Mouse (Mus musculus) forebrain, embryonic 15.5 days (tissue): Measurements from ENCODE around the gene Gm49342. TPM values are rescaled to one million over a fixed set of nuclear protein-coding genes. Genes with fewer than 3 reads are reported as not detected.
A peak's percentile ranks its signal among the peaks of the same experiment; 100 is the strongest.
"Not testable (repeated sequence)": the region's sequence is repeated elsewhere in the genome, so short reads cannot be mapped to it uniquely, and the experiment has no call there.

ENCODE experiments used
- ATAC-seq: fragments of 200-750 bp; cut with Nextera tagmentation; replicated peaks from 2 replicates; pipeline ENCODE4 v1.8.0; 2017; ENCODE audit warnings: mild to moderate bottlenecking, moderate TSS enrichment, moderate library complexity
- H3K27ac ChIP-seq: fragments of 300-500 bp; sonication (generic); replicated peaks from 2 replicates; pipeline ENCODE4 v1.5.1; 2015; ENCODE audit warnings: mild to moderate bottlenecking, inconsistent platforms
- H3K27me3 ChIP-seq: fragments of 300-500 bp; sonication (generic); 2 replicates; pipeline ENCODE4 v1.6.1; 2015; ENCODE audit warnings: inconsistent platforms
- H3K36me3 ChIP-seq: fragments of 300-500 bp; sonication (generic); 2 replicates; pipeline ENCODE4 v1.6.1; 2015; ENCODE audit warnings: mild to moderate bottlenecking, inconsistent platforms
- H3K4me1 ChIP-seq: fragments of 300-500 bp; sonication (generic); 2 replicates; pipeline ENCODE4 v1.6.1; 2015; ENCODE audit warnings: inconsistent platforms
- H3K4me2 ChIP-seq: fragments of 300-500 bp; sonication (generic); replicated peaks from 2 replicates; pipeline ENCODE4 v1.6.1; 2015; ENCODE audit warnings: mild to moderate bottlenecking, inconsistent platforms
- H3K4me3 ChIP-seq: fragments of 300-500 bp; sonication (generic); 2 replicates; pipeline ENCODE4 v1.5.1; 2015; ENCODE audit warnings: mild to moderate bottlenecking, inconsistent platforms
- H3K9ac ChIP-seq: fragments of 300-500 bp; sonication (generic); replicated peaks from 2 replicates; pipeline ENCODE4 v1.6.1; 2015; ENCODE audit warnings: mild to moderate bottlenecking, inconsistent platforms
- H3K9me3 ChIP-seq: fragments of 300-500 bp; sonication (generic); 2 replicates; pipeline ENCODE4 v1.6.1; 2016; ENCODE audit warnings: inconsistent platforms
- WGBS: fragments of 180-500 bp; shearing (Covaris S2); methylation state at CpG from one replicate; pipeline ENCODE4 v1.1.7; 2015; ENCODE audit warnings: mixed read lengths; 5-methylcytosine and 5-hydroxymethylcytosine counted together
- polyA plus RNA-seq: library from polyadenylated mRNA; unstranded; fragments of >200 nt; fragmentation: Nextera tagmentation; extraction: Ambion mirVana; gene quantifications from 2 replicates; pipeline ENCODE4 v1.2.1, GENCODE M21; 2015

The Gm49342 gene
- polyA plus RNA-seq, 1 experiment from 2014 or later: not detected

DNA sequence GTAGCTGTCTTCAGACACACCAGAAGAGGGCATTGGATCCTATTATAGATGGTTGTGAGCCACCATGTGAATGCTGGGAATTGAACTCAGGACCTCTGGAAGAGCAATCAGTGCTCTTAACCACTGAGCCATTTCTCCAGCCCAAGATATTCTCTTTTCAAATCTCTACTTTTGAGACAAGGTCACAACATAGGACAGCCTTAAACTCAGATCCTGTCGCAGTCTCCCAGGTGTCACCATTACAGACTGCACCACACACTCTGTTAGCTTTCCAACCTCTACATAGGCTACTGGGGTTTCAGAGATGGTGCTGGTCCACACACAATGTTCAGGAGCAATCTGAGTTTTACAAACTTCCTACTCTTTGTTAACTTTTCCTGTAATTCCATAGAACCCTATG lies 20.9 kb upstream of the Gm49342 start:
- not testable (repeated sequence) for H3K27ac ChIP-seq, ATAC-seq

GRCm38 (mm10) chr14:50924281-50925064 lies 19.8 kb upstream of the Gm49342 start, which contains the start of the genes Osgep and Apex1:
Gene Osgep, minus strand, starts transcription at chr14:50924893.
Gene Apex1, plus strand, starts transcription at chr14:50924968.
- WGBS: under 1% methylated on average over 57 of the region's 57 CpGs
- H3K27me3 ChIP-seq: no peaks in the 10 kb centered on the region
- peak within 1 kb of the TSS; percentile 91 for H3K4me2 ChIP-seq
- no peaks in the 10 kb centered on the region for H3K9me3 ChIP-seq
- H3K4me1 ChIP-seq: peaks cover 35% of the 10 kb centered on the region
- ATAC-seq: peak; percentile 95
- peak within 1 kb of the TSS; percentile 93 for H3K9ac ChIP-seq
- H3K27ac ChIP-seq: peak within 1 kb of the TSS; percentile 93
- peaks cover 35% of the 10 kb centered on the region for H3K36me3 ChIP-seq
- H3K4me3 ChIP-seq: peak within 1 kb of the TSS; percentile 95

More for the DNA sequence above, 20.9 kb upstream of the Gm49342 start:
- peaks cover 30% of the 10 kb centered on the region for H3K4me1 ChIP-seq
- H3K4me2 ChIP-seq: peak overlapping the region; percentile 91
- not testable (repeated sequence) for H3K27me3 ChIP-seq, H3K9me3 ChIP-seq
- peaks cover 32% of the 10 kb centered on the region for H3K36me3 ChIP-seq
- peak overlapping the region; percentile 93 for H3K9ac ChIP-seq
- WGBS: 80% methylated on average over 1 of the region's 1 CpGs
- peak overlapping the region; percentile 95 for H3K4me3 ChIP-seq

- Histone ChIP-seq H3K4me1 (peaks cover 42% of the 10 kb centered on the region), H3K27me3 (no peaks in the 10 kb centered on the region), H3K9me3 (no peaks in the 10 kb centered on the region), H3K36me3 (peaks cover 35% of the 10 kb centered on the region), H3K9ac (peak overlapping the region; percentile 93), H3K4me2 (peak overlapping the region; percentile 91), H3K4me3 (peak overlapping the region; percentile 95), H3K27ac (peak overlapping the region; percentile 93)
- under 1% methylated on average over 38 of the region's 38 CpGs for WGBS
- ATAC-seq: peak; percentile 11
Observed at GRCm38 (mm10) chr14:50925111-50925920, 19.0 kb upstream of the Gm49342 start.

- H3K27me3 ChIP-seq: no peaks in the 10 kb centered on the region
- WGBS: 72% methylated on average over 3 of the region's 3 CpGs
- no peak overlapping the region for H3K4me2 ChIP-seq
- no peaks in the 10 kb centered on the region for H3K9me3 ChIP-seq
- H3K4me3 ChIP-seq: no peak overlapping the region
- no peak overlapping the region for H3K27ac ChIP-seq
- ATAC-seq: no peak
- H3K36me3 ChIP-seq: peaks cover 35% of the 10 kb centered on the region
- no peak overlapping the region for H3K9ac ChIP-seq
- H3K4me1 ChIP-seq: peaks cover 46% of the 10 kb centered on the region
Observed at GRCm38 (mm10) chr14:50927366-50927765, 17.0 kb upstream of the Gm49342 start.

GRCm38 (mm10) chr14:50929951-50930350 lies 14.4 kb upstream of the Gm49342 start:
- Histone ChIP-seq H3K27ac (peak overlapping the region; percentile 84), H3K4me1 (peaks cover 38% of the 10 kb centered on the region), H3K27me3 (no peaks in the 10 kb centered on the region), H3K9ac (peak overlapping the region; percentile 91), H3K9me3 (no peaks in the 10 kb centered on the region), H3K4me2 (peak overlapping the region; percentile 71), H3K4me3 (peak overlapping the region; percentile 78), H3K36me3 (peaks cover 35% of the 10 kb centered on the region)
- 12% methylated on average over 10 of the region's 10 CpGs for WGBS
- no peak for ATAC-seq

DNA sequence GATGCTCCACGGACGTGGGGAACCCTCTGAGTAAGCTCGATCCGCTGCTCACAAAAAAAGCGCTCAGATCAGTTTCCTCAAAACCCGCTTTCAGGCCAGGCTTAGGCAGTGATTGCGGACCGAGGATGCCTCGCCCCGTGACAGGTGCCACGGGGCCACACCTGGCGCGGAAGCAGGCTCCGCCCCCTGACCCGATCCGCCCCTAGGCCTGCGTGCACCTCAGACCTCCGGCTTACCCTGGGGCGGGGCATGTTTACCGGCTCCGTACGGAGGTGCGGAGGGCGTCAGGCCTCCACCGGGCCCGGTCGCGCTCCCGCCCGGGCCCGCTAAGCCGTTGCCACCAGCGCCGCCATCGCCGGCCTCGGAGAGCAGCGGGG lies 14.0 kb upstream of the Gm49342 start:
- H3K27me3 ChIP-seq: no peaks in the 10 kb centered on the region
- peak overlapping the region; percentile 84 for H3K27ac ChIP-seq
- peak overlapping the region; percentile 91 for H3K9ac ChIP-seq
- peak; percentile 53 for ATAC-seq
- H3K4me1 ChIP-seq: peaks cover 38% of the 10 kb centered on the region
- H3K4me2 ChIP-seq: peak overlapping the region; percentile 71
- peak overlapping the region; percentile 78 for H3K4me3 ChIP-seq
- WGBS: under 1% methylated on average over 36 of the region's 38 CpGs
- H3K9me3 ChIP-seq: no peaks in the 10 kb centered on the region
- peaks cover 35% of the 10 kb centered on the region for H3K36me3 ChIP-seq

GRCm38 (mm10) chr14:50930754-50931492 lies 13.4 kb upstream of the Gm49342 start, which contains the start of the genes Pip4p1 and Pnp:
Gene Pip4p1, minus strand, starts transcription at chr14:50930856.
Gene Pnp, plus strand, starts transcription at chr14:50931082.
- under 1% methylated on average over 67 of the region's 68 CpGs for WGBS
- Histone ChIP-seq H3K9ac (peak within 1 kb of the TSS; percentile 91), H3K27ac (peak within 1 kb of the TSS; percentile 91), H3K27me3 (no peaks in the 10 kb centered on the region), H3K4me2 (peak within 1 kb of the TSS; percentile 71), H3K4me1 (peaks cover 32% of the 10 kb centered on the region), H3K36me3 (peaks cover 35% of the 10 kb centered on the region), H3K9me3 (no peaks in the 10 kb centered on the region), H3K4me3 (peak within 1 kb of the TSS; percentile 78)
- ATAC-seq: peak; percentile 99

- Histone ChIP-seq H3K4me1 (peaks cover 26% of the 10 kb centered on the region), H3K27me3 (no peaks in the 10 kb centered on the region), H3K4me2 (peak overlapping the region; percentile 65), H3K36me3 (peaks cover 28% of the 10 kb centered on the region), H3K27ac (peak overlapping the region; percentile 91), H3K9ac (peak overlapping the region; percentile 53), H3K4me3 (peak overlapping the region; percentile 78), H3K9me3 (no peaks in the 10 kb centered on the region)
- 11% methylated on average over 12 of the region's 12 CpGs for WGBS
- ATAC-seq: no peak; the same call in 1 of the 2 replicates
Observed at GRCm38 (mm10) chr14:50931493-50932020, 12.8 kb upstream of the Gm49342 start.

GRCm38 (mm10) chr14:50936649-50937048 lies 7.7 kb upstream of the Gm49342 start:
- 41% methylated on average over 1 of the region's 1 CpGs for WGBS
- H3K9ac ChIP-seq: no peak overlapping the region
- no peaks in the 10 kb centered on the region for H3K9me3 ChIP-seq
- H3K4me1 ChIP-seq: peaks cover 1% of the 10 kb centered on the region
- H3K27ac ChIP-seq: no peak overlapping the region
- H3K36me3 ChIP-seq: no peaks in the 10 kb centered on the region
- no peaks in the 10 kb centered on the region for H3K27me3 ChIP-seq
- no peak overlapping the region for H3K4me3 ChIP-seq
- no peak for ATAC-seq
- no peak overlapping the region for H3K4me2 ChIP-seq

DNA sequence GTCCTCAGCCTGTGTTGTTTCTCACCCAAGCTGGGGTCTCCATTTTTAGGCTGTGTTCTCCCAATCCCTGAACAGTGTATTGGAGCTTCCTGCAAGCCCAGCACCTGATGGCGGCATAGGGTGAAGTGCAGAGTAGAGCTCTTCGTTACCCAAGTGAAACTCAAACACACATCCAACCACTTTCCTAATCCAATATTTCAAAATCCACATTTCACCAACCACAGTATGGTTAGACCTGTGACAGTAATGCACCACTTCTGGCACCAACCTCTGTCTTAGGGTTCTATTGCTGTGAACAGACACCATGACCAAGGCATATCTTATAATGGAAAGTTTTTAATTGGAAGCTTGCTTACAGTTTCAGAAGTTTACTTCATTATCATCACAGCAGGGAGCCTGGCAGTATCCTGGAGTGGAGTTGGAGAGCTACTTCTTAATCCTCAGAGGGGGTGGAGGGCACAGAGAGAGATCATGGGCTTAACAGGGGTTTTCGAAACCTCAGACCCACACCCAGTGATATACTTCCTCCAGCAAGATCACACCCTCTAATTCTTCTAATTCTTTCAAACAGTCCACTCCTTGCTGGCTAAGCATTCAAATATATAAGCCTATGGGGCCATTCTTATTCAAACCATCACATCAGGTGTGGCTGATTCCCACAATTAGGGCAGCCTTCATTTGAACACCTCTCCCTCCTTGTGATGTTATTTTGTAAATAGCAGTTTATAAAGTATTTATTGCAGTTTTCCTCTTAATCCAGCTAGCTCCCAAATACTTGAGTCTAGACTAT lies 6.0 kb upstream of the Gm49342 start:
- H3K4me2 ChIP-seq: no peak overlapping the region
- WGBS: 84% methylated on average over 3 of the region's 3 CpGs
- no peaks in the 10 kb centered on the region for H3K27me3 ChIP-seq
- no peak overlapping the region for H3K27ac ChIP-seq
- no peaks in the 10 kb centered on the region for H3K9me3 ChIP-seq
- no peaks in the 10 kb centered on the region for H3K36me3 ChIP-seq
- H3K4me1 ChIP-seq: no peaks in the 10 kb centered on the region
- no peak for ATAC-seq
- no peak overlapping the region for H3K9ac ChIP-seq
- no peak overlapping the region for H3K4me3 ChIP-seq

- no peak overlapping the region for H3K27ac ChIP-seq
- no peaks in the 10 kb centered on the region for H3K27me3 ChIP-seq
- 0 out of 2 replicates have a peak, but pooled peaks cover 2% of the 10 kb centered on the region for H3K4me1 ChIP-seq
- no peaks in the 10 kb centered on the region for H3K9me3 ChIP-seq
- 49% methylated on average over 2 of the region's 2 CpGs for WGBS
- H3K36me3 ChIP-seq: no peaks in the 10 kb centered on the region
- no peak overlapping the region for H3K4me3 ChIP-seq
- no peak for ATAC-seq
- H3K9ac ChIP-seq: no peak overlapping the region
- no peak overlapping the region for H3K4me2 ChIP-seq
Observed at GRCm38 (mm10) chr14:50938940-50939339, 5.4 kb upstream of the Gm49342 start.
